Mouse (Mus musculus) midbrain, postnatal 0 days (tissue): ENCODE measurements around the gene Acvr1b. TPM values are rescaled to one million over a fixed set of nuclear protein-coding genes. Genes with fewer than 3 reads are reported as not detected.
A peak's percentile ranks its signal among the peaks of the same experiment; 100 is the strongest.

Experiments used
- ATAC-seq: fragments of 200-750 bp; cut with Nextera tagmentation; 2 replicates; pipeline ENCODE4 v1.8.0; 2017; ENCODE audit warnings: moderate number of reproducible peaks, mild to moderate bottlenecking, moderate TSS enrichment, moderate library complexity; ENCODE audit not compliant: low FRiP score
- DNase-seq: peaks from one replicate; pipeline ENCODE4 v3.0.0-alpha.2; 2015; ENCODE audit warnings: low spot score
- H3K27ac ChIP-seq: fragments of 300-500 bp; sonication (generic); 2 replicates; pipeline ENCODE4 v1.5.1; 2014; ENCODE audit warnings: low read depth, mild to moderate bottlenecking, low read length, mixed read lengths
- H3K27me3 ChIP-seq: fragments of 300-500 bp; sonication (generic); 2 replicates; pipeline ENCODE4 v1.6.1; 2014; ENCODE audit warnings: low read length, control low read depth, mixed read lengths; ENCODE audit not compliant: insufficient read depth
- H3K36me3 ChIP-seq: fragments of 300-500 bp; sonication (generic); 2 replicates; pipeline ENCODE4 v1.6.1; 2014; ENCODE audit warnings: low read length, control low read depth, mixed read lengths; ENCODE audit not compliant: insufficient read depth
- H3K4me1 ChIP-seq: fragments of 300-500 bp; sonication (generic); 2 replicates; pipeline ENCODE4 v1.6.1; 2014; ENCODE audit warnings: mild to moderate bottlenecking, control low read depth, antibody characterized with exemption, low read length, mixed read lengths; ENCODE audit not compliant: insufficient read depth
- H3K4me2 ChIP-seq: fragments of 300-500 bp; sonication (generic); 2 replicates; pipeline ENCODE4 v1.6.1; 2014; ENCODE audit warnings: low read depth, mild to moderate bottlenecking, low read length, mixed read lengths; ENCODE audit not compliant: poor library complexity, severe bottlenecking
- H3K4me3 ChIP-seq: fragments of 300-500 bp; sonication (generic); 2 replicates; pipeline ENCODE4 v1.5.1; 2014; ENCODE audit warnings: low read depth, mild to moderate bottlenecking, low read length, moderate library complexity
- H3K9ac ChIP-seq: fragments of 300-500 bp; sonication (generic); replicated peaks from 2 replicates; pipeline ENCODE4 v1.6.1; 2014; ENCODE audit warnings: mild to moderate bottlenecking, low read length, moderate library complexity, mixed read lengths; ENCODE audit not compliant: poor library complexity, severe bottlenecking
- H3K9me3 ChIP-seq: fragments of 300-500 bp; sonication (generic); 2 replicates; pipeline ENCODE4 v1.6.1; 2016; ENCODE audit warnings: low read length, control low read depth
- CTCF ChIP-seq: IDR thresholded peaks from 2 replicates; pipeline ENCODE4 v1.5.1; 2016; ENCODE audit warnings: antibody characterized with exemption, mild to moderate bottlenecking
- WGBS: fragments of 180-500 bp; shearing (Covaris S2); extraction: QIAGEN DNeasy Blood & Tissue Kit; methylation state at CpG from one replicate; pipeline ENCODE4 v1.1.7; 2014; 5-methylcytosine and 5-hydroxymethylcytosine counted together
- microRNA-seq: library from miRNA; unstranded; fragments of <30 nt; microRNA quantifications from one replicate; pipeline ENCODE4, GENCODE M21; 2016; ENCODE audit warnings: borderline number of aligned reads
- polyA plus RNA-seq: library from polyadenylated mRNA; unstranded; fragments of >200 nt; fragmentation: Nextera tagmentation; extraction: Ambion mirVana; gene quantifications from 2 replicates; pipeline ENCODE4 v1.2.1, GENCODE M21; 2015
- total RNA-seq: library from RNA; depleted of rRNA; stranded (reverse); fragments of >200 nt; gene quantifications from 2 replicates; pipeline ENCODE4 v1.2.3, GENCODE M21; 2014; rRNA removed

Gene Acvr1b
- total and polyA plus RNA-seq, 2 experiments from 2014 or later, result 15.2 to 86.8 TPM

DNA sequence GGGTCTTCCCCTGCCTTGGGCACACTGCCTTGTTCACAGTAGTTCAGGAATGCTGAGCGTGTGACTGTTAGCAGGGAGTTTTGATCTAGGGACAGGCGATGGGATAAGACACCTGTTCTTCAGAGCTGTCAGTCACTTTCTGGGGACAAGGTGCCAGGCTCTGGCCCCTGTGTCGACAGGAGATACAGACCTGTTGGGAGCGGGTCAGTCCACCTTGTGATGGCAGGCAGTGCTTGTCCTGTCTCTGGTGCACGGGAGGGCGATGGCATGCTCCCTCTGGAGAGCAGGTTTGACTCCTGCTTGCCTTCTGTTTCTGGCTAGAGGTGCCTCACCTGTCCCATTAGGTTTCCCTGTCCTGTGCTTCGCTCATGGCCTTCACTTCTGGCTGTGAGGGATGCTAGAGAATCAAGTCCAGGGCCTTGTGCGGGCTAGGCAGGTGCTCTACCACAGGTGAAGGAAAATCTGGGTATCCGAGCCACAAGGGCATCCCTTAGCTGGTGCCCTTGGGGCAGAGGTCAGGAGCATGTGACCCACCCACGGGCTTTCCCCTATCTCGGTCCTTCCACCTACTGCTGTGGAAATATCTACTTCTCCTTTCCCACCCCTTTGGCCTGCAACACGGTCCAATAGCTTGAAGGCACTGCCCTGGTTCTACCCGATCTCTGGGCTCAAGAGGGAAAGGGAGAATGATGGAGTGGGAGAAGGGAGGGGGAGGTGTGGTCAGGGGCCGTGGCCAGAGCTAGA lies 82.8 kb downstream of the Acvr1b start:
- Histone ChIP-seq H3K27me3 (no peaks in the 10 kb centered on the region), H3K4me3 (no peak overlapping the region), H3K4me2 (no peak overlapping the region), H3K27ac (no peak overlapping the region), H3K36me3 (no peaks in the 10 kb centered on the region), H3K4me1 (no peaks in the 10 kb centered on the region), H3K9me3 (no peaks in the 10 kb centered on the region), H3K9ac (no peak overlapping the region)
- no peak for TF ChIP-seq CTCF
- ATAC-seq (no peak), DNase-seq (no peak)
- WGBS, result 84% methylated on average over 14 of the region's 14 CpGs

DNA sequence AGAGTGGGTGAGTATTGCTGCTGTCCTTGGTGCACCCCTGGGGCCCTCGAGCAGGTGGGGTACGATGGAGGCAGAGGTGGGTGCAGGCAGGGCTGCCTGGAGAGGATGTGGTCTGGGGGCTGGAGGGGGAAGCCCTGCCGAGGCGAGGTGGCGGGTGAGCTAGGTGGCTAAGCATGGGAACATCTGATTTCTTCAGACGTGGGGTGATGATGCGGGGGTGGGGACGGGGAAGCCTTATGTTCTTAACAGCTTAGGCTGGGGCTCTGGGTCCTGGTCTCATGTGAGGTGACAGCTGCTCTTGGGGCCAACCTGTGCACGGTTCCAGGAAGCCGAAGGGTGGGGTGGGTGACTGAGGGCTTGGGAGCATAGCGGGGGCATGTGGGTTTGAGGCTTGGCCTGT lies 84.6 kb downstream of the Acvr1b start:
- H3K9me3 ChIP-seq, result no peaks in the 10 kb centered on the region
- no peaks in the 10 kb centered on the region for H3K4me1 ChIP-seq
- H3K27me3 ChIP-seq, result no peaks in the 10 kb centered on the region
- no peak overlapping the region for H3K9ac ChIP-seq
- H3K4me3 ChIP-seq, result no peak overlapping the region
- no peak for DNase-seq
- 0 out of 2 replicates have a peak, but pooled peaks cover 3% of the 10 kb centered on the region for H3K36me3 ChIP-seq
- ATAC-seq, result no peak
- WGBS, result 88% methylated on average over 11 of the region's 11 CpGs
- H3K4me2 ChIP-seq, result no peak overlapping the region
- H3K27ac ChIP-seq, result no peak overlapping the region
- no peak for TF ChIP-seq CTCF

DNA sequence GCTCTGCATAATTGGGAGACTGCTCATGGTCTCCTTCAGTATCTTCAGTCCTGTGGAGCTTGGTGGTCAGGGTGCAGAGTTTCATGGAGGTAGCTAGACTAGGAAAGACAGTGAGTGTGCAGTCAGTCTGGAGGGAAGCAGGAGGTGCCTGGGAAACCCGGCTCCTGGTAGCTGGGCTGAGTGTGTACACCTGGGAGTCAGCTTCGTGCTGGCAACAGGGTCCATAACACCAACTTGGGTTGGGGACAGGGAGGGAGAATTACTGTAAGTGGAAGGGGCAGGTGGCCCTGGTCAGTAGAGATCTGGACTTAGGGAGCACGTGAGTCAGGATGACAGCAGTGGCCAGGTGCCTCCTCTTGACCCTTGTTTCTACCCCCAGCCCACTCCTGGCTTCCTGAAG lies 86.1 kb downstream of the Acvr1b start:
- no peak overlapping the region for H3K4me2 ChIP-seq
- H3K4me1 ChIP-seq, result no peaks in the 10 kb centered on the region
- 92% methylated on average over 3 of the region's 3 CpGs for WGBS
- no peak overlapping the region for H3K4me3 ChIP-seq
- H3K27ac ChIP-seq, result no peak overlapping the region
- DNase-seq (no peak), ATAC-seq (no peak)
- no peaks in the 10 kb centered on the region for H3K9me3 ChIP-seq
- H3K9ac ChIP-seq, result no peak overlapping the region
- peaks cover 6% of the 10 kb centered on the region; the same call in 1 of the 2 replicates for H3K27me3 ChIP-seq
- TF ChIP-seq CTCF, result no peak
- 0 out of 2 replicates have a peak, but pooled peaks cover 3% of the 10 kb centered on the region for H3K36me3 ChIP-seq

DNA sequence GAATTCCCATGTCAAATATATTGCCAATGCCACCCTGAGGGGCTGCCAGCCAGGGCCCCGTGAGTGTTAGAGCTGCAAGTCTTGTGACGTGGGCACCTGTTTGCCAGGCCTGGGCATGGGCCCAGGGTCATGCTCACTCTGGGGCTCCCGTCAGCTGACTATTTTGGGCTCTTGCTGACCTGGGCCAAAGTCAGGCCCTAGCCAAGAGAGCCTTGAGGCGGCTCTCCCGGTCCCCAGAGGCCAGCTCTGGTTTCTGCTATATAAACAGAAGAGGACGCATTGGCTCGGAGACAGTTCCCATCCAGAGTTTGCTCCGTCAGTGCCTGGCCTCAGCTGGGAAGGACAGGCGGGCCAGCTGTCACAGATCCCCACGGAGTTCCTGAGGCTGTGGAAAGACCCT lies 86.5 kb downstream of the Acvr1b start:
- ATAC-seq (no peak), DNase-seq (peak; percentile 42)
- Histone ChIP-seq H3K36me3 (0 out of 2 replicates have a peak, but pooled peaks cover 3% of the 10 kb centered on the region), H3K9ac (no peak overlapping the region), H3K4me2 (no peak overlapping the region), H3K27me3 (peaks cover 7% of the 10 kb centered on the region; the same call in 1 of the 2 replicates), H3K4me3 (no peak overlapping the region), H3K4me1 (no peaks in the 10 kb centered on the region), H3K27ac (no peak overlapping the region), H3K9me3 (no peaks in the 10 kb centered on the region)
- TF ChIP-seq CTCF, result no peak
- 70% methylated on average over 10 of the region's 10 CpGs for WGBS

DNA sequence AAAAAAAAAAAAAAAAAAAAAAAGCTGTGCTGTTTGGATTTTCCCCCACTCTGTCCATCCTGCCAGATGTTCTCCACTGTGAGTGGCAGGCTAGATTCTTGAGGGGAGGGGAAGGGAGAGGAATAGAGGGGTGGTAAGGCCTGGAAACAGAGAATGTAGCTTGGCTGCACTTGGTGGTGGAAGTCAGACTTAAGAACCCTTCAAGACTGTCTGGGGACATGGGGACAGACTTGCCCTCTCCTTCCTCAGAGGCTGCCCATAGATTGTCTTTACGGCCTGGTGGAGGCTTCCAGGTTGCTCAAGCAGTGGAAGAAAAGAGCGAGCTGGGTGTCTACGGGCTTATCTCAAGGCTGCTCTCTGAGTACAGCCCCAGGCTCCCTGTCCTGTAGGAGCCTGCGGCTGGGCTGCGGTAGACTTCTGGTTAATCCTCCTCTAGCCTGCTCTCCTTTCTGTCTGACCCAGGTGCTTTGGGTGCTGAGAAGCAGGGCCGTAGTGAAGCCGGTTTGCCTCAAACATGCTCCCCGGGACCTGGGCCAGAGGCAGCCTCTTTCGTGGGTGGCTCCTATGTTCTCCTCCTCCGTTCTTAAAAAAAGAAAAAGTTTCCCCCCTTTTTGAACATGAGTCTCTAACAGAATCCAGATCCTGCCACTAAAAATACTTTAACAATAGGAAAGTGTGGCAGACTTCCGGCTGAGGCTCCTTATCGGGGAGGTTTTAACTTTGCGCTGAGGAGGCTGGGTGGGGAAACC lies 87.2 kb downstream of the Acvr1b start:
- WGBS, result 67% methylated on average over 13 of the region's 13 CpGs
- H3K4me1 ChIP-seq, result peaks cover 6% of the 10 kb centered on the region; the same call in 1 of the 2 replicates
- H3K4me3 ChIP-seq, result no peak overlapping the region
- H3K9me3 ChIP-seq, result no peaks in the 10 kb centered on the region
- ATAC-seq (no peak), DNase-seq (no peak)
- H3K9ac ChIP-seq, result no peak overlapping the region
- peaks cover 7% of the 10 kb centered on the region; the same call in 1 of the 2 replicates for H3K27me3 ChIP-seq
- 0 out of 2 replicates have a peak, but pooled peaks cover 3% of the 10 kb centered on the region for H3K36me3 ChIP-seq
- no peak for TF ChIP-seq CTCF
- no peak overlapping the region for H3K4me2 ChIP-seq
- H3K27ac ChIP-seq, result no peak overlapping the region

DNA sequence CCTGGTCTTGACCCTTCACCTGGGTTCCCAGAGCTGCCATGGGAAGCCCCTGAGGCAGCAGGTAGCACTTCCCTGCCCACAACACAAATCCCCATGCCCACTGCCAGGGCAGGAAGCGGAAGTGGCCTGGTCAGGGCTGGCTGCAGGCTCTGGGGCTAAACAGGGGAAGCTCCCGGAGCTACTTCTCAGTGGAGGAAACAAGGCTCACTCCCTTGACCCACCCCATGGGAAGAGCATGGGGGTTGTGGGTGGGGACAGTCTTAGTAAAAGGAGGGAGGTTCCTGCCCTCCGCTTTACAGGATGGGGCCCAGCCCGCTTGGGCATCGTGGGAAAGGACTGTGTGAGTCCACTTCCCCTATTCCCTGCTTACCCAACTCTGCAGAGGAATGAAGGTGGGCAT lies 88.6 kb downstream of the Acvr1b start:
- ATAC-seq, result no peak
- Histone ChIP-seq H3K4me2 (no peak overlapping the region), H3K36me3 (0 out of 2 replicates have a peak, but pooled peaks cover 3% of the 10 kb centered on the region), H3K9me3 (no peaks in the 10 kb centered on the region), H3K4me3 (no peak overlapping the region), H3K27ac (no peak overlapping the region), H3K9ac (no peak overlapping the region), H3K27me3 (peaks cover 7% of the 10 kb centered on the region; the same call in 1 of the 2 replicates), H3K4me1 (peaks cover 8% of the 10 kb centered on the region; the same call in 1 of the 2 replicates)
- WGBS, result 65% methylated on average over 5 of the region's 5 CpGs
- no peak for TF ChIP-seq CTCF
- no peak for DNase-seq

Small RNA genes lying within 50 kb of the gene (microRNA-seq; reads per million reads assigned to microRNA genes)
- gene Mir6962, result 1.3 reads per million

Other genes with a start within 250 kb of the Acvr1b start
- gene Gm47841, start 126.7 kb upstream of the Acvr1b start, total RNA-seq, result not detected in 2 replicates
- not detected in 2 replicates for gene Gm47841, start 126.7 kb upstream of the Acvr1b start, polyA plus RNA-seq
- 1.0 and 3.4 TPM in 2 replicates for gene Fignl2, start 95.5 kb upstream of the Acvr1b start, total RNA-seq
- gene Fignl2, start 95.5 kb upstream of the Acvr1b start, polyA plus RNA-seq, result 0.04 and 0.05 TPM in 2 replicates
- not detected in 2 replicates for gene Ankrd33, start 58.3 kb upstream of the Acvr1b start, total RNA-seq
- not detected in 2 replicates for gene Ankrd33, start 58.3 kb upstream of the Acvr1b start, polyA plus RNA-seq
- 8.4 and 11.2 TPM in 2 replicates for gene Acvrl1, start 45.5 kb upstream of the Acvr1b start, total RNA-seq
- 6.1 and 6.7 TPM in 2 replicates for gene Acvrl1, start 45.5 kb upstream of the Acvr1b start, polyA plus RNA-seq
- 6.3 and 7.7 TPM in 2 replicates for gene Grasp, start 50.1 kb downstream of the Acvr1b start, total RNA-seq
- 1.8 and 1.9 TPM in 2 replicates for gene Grasp, start 50.1 kb downstream of the Acvr1b start, polyA plus RNA-seq
- 6.9 and 7.7 TPM in 2 replicates for gene Nr4a1, start 80.2 kb downstream of the Acvr1b start, total RNA-seq
- 6.9 and 7.0 TPM in 2 replicates for gene Nr4a1, start 80.2 kb downstream of the Acvr1b start, polyA plus RNA-seq
- gene Atg101, start 110.2 kb downstream of the Acvr1b start, total RNA-seq, result 33.5 and 61.1 TPM in 2 replicates
- gene Atg101, start 110.2 kb downstream of the Acvr1b start, polyA plus RNA-seq, result 74.2 and 75.6 TPM in 2 replicates
- not detected in 2 replicates for gene 6030408B16Rik, start 119.1 kb downstream of the Acvr1b start, total RNA-seq
- gene 6030408B16Rik, start 119.1 kb downstream of the Acvr1b start, polyA plus RNA-seq, result 0.22 and 0.33 TPM in 2 replicates
- 0.09 and 1.0 TPM in 2 replicates for gene Krt80, start 196.1 kb downstream of the Acvr1b start, total RNA-seq
- 0.16 and 0.33 TPM in 2 replicates for gene Krt80, start 196.1 kb downstream of the Acvr1b start, polyA plus RNA-seq
- 0.49 and 0.52 TPM in 2 replicates for gene Krt7, start 237.0 kb downstream of the Acvr1b start, total RNA-seq
- 0.20 and 0.82 TPM in 2 replicates for gene Krt7, start 237.0 kb downstream of the Acvr1b start, polyA plus RNA-seq